Mouse (Mus musculus): ENCODE data around the gene 0610037L13Rik. TPM values are rescaled to one million over a fixed set of nuclear protein-coding genes. Genes with fewer than 3 reads are reported as not detected.

The 0610037L13Rik gene
- polyA plus RNA-seq, 1 experiment from 2014 or later = 29.2 TPM

DNA sequence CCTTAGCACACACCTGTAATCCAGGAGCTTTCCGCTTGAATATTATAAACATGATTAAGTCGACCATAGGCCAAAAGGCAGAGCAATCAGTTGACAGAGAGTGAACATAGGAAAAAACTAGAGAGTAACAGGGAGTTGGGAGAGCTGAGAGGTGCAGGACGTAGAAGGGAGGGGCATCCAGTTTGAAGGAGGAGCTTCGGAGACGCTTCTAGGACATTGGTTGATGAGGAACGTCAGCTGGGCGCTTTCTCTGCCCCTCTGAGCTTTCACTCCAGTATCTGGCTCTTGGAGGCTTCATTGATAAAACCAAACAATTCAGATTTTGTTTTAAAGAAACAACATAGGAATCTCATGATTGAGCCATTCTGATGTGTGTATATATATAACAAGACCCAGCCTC is 3.2 kb upstream of the 0610037L13Rik start:
- 91% methylated on average over 7 of the region's 7 CpGs for WGBS (ENCODE audit: missing documents)
- Histone ChIP-seq H3K27ac (no peak overlapping the region), H3K36me3 (ENCODE audit: inconsistent target) (peaks cover 42% of the 10 kb centered on the region), H3K4me3 (ENCODE audit: inconsistent target) (no peak overlapping the region), H3K79me2 (ENCODE audit: inconsistent target) (peaks cover 12% of the 10 kb centered on the region; the same call in 1 of the 2 replicates)

DNA sequence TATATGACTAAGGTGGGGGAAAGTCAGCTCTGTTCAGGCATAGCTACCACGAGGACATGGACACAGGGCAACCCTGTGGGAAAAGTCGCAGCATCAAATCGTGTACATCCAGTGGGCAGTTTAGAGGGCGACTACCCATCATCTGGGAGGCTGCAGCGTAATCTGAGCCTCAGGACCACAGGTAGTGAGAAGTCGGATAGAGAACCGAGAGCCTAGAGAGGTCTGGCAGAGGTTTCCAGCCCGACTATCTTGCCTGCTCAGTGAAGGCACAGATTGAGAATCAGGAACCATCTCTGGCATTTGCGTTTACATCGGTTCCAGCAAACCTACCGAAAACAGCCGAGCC is 255 bp upstream of the 0610037L13Rik start:
- Histone ChIP-seq H3K4me3 (ENCODE audit: inconsistent target) (peak overlapping the region; percentile 66), H3K27ac (peak overlapping the region; percentile 34), H3K79me2 (ENCODE audit: inconsistent target) (no peaks in the 10 kb centered on the region), H3K36me3 (ENCODE audit: inconsistent target) (peaks cover 20% of the 10 kb centered on the region)
- 0% methylated on average over 12 of the region's 12 CpGs for WGBS (ENCODE audit: missing documents)

DNA sequence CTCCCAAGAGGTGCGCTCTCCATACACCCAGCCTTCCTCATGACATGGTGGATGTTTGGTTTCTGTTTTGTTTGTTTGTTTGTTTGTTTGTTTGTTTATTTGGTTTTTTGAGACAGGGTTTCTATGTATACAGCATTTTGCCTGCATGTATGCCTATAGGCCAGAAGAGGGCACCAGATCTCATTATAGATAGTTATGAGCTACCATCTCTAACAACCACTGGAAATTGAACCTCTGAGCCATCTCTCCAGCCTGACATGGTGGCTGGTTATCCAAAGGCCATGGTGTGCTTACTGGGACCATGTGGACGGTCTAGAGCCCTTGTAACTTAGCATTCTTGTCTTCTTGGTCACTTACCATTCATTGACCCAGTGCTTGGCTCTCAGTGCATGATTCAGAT is 3.0 kb downstream of the 0610037L13Rik start:
- WGBS (ENCODE audit: missing documents) = 92% methylated on average over 2 of the region's 2 CpGs
- Histone ChIP-seq H3K27ac (no peak overlapping the region), H3K79me2 (ENCODE audit: inconsistent target) (no peaks in the 10 kb centered on the region), H3K36me3 (ENCODE audit: inconsistent target) (peaks cover 27% of the 10 kb centered on the region), H3K4me3 (ENCODE audit: inconsistent target) (no peak overlapping the region)

DNA sequence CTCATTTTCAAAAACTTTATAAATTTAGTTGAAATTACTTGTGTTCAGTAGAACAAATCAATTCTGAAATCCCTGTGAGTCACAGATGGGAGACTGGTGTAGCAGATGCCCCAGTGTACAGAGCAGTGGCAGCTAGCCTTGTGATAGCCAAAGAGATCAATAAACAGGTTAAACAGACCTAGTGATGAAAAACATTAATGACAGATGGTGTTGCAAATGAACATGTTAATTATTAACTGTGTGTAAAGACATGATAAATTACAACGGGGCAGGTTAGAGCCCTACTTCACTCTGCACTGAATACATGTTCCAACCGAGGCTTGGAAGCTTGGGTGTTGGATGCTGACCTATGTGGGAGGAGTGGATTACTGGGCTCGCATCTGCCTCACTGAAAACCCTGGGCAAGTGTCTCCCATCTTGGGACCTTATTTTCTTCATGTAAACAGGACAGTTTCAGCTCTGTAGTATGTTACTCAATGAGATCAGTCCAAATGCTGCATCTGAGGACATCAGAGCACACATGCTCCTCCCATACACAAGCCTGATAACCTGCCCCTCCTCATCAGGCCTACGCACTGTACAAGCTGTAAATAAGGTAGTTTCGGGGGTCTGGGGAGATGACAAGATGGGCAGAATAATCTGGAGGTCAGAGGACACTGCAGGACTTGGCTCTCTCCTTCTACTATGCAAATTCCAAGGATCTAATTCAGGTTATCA is 9.8 kb downstream of the 0610037L13Rik start:
- H3K4me3 ChIP-seq (ENCODE audit: inconsistent target) = no peak overlapping the region
- H3K79me2 ChIP-seq (ENCODE audit: inconsistent target) = no peaks in the 10 kb centered on the region
- peaks cover 34% of the 10 kb centered on the region for H3K36me3 ChIP-seq (ENCODE audit: inconsistent target)
- 90% methylated on average over 5 of the region's 5 CpGs for WGBS (ENCODE audit: missing documents)
- no peak overlapping the region for H3K27ac ChIP-seq

DNA sequence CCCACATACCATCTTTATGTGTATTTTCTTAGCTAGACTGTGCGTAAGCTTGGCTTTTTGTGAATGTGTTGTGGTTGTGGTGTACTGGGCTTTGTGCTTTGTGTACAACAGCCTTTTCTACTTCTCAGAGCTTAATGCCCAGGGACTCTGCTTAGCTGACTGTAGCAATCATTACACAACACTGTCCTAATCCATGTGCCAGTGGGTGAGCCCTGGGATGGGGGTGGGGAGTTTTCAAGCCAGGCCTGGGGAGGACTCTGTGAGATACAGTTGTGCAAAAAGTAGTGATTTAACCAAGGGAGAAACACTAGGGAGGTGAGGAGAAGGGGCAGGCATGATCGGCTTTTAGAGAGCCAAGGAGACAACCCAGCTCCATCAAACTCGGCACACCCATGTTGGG is 10.6 kb downstream of the 0610037L13Rik start:
- WGBS (ENCODE audit: missing documents) = 94% methylated on average over 3 of the region's 3 CpGs
- Histone ChIP-seq H3K4me3 (ENCODE audit: inconsistent target) (no peak overlapping the region), H3K27ac (no peak overlapping the region), H3K79me2 (ENCODE audit: inconsistent target) (no peaks in the 10 kb centered on the region), H3K36me3 (ENCODE audit: inconsistent target) (peaks cover 29% of the 10 kb centered on the region)

DNA sequence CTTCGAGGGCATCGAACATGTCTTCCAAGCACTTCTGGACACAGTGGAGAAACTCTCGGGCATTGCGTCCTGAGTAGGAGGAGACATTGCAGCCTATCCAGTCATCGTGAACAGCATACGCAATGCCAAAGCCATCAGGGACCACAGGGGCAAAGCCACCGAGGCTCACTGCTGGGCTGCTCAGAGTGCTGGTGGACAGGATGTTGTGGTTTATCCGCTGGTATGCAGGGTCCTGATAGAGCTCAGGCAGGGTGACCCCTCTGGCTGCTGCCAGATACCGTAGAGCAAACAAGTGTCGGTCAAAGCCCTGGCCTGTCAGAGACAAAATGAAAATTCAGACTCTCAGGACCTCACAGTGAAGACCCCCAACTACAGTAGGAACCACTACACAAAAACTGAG is 14.6 kb downstream of the 0610037L13Rik start:
- Histone ChIP-seq H3K27ac (no peak overlapping the region), H3K79me2 (ENCODE audit: inconsistent target) (no peaks in the 10 kb centered on the region), H3K36me3 (ENCODE audit: inconsistent target) (peaks cover 29% of the 10 kb centered on the region), H3K4me3 (ENCODE audit: inconsistent target) (no peak overlapping the region)
- 83% methylated on average over 10 of the region's 10 CpGs for WGBS (ENCODE audit: missing documents)

DNA sequence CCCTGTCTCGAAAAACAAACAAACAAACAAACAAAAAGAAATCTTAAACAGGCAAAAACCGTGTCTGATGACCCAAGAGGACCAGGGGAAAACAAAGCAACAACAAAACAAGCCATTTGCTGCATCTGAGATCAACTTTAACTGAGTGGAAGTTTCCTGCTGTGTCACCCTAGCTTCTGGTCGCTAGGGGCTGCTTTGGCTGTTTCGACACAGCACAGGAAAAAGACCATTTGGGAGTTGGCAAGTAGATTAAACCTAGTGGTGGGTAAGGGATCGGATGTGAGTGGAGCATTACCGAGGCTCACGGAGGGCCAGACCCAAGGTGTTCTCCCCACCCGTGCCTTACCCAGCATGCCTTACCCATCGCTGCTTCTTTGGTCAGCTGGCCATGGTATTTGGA is 16.9 kb downstream of the 0610037L13Rik start:
- peaks cover 44% of the 10 kb centered on the region for H3K36me3 ChIP-seq (ENCODE audit: inconsistent target)
- H3K4me3 ChIP-seq (ENCODE audit: inconsistent target) = no peak overlapping the region
- H3K79me2 ChIP-seq (ENCODE audit: inconsistent target) = no peaks in the 10 kb centered on the region
- no peak overlapping the region for H3K27ac ChIP-seq
- whole genome bisulfite sequencing (ENCODE audit: missing documents) = 78% methylated on average over 9 of the region's 9 CpGs

DNA sequence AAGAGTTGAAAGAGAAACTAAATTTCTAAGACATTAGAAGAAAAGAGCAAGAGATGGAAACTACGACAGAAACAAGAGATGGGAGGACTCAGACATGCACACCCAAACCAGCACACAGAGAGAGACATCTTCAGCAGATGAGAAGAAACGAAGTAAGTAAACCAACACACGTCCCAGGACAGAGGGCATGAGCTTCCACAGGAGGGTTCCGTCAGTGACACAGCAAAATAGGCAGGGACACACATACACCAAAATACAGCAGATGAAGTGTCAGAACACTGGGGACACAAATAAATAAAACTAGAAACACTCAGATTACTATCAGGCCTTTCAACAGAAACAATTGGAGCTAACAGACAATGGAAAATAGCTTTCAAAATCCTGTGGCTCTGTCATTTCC is 20.4 kb downstream of the 0610037L13Rik start:
- H3K36me3 ChIP-seq (ENCODE audit: inconsistent target) = peaks cover 54% of the 10 kb centered on the region
- no peaks in the 10 kb centered on the region for H3K79me2 ChIP-seq (ENCODE audit: inconsistent target)
- 95% methylated on average over 4 of the region's 4 CpGs for WGBS (ENCODE audit: missing documents)
- H3K4me3 ChIP-seq (ENCODE audit: inconsistent target) = no peak overlapping the region
- no peak overlapping the region for H3K27ac ChIP-seq

DNA sequence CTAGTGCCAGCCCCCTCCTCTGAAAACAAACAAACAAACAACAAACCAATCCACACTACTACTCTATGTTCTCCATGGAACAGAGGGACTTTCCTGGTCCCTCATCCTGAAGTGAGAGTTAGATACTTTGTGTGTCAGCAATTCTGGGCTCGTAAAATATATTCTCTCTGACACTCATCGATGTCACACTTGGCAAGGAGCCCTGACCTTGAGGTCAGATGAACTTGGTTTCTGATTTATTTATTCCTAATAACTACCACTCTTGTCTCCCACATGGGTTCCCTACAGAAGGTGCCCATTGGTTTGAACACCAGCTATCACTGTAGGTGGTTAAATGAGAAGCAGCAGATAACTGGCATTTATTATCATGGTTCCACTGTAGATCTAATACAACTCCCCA is 30.7 kb downstream of the 0610037L13Rik start:
- no peak overlapping the region for H3K4me3 ChIP-seq (ENCODE audit: inconsistent target)
- H3K27ac ChIP-seq = no peak overlapping the region
- H3K79me2 ChIP-seq (ENCODE audit: inconsistent target) = peaks cover 6% of the 10 kb centered on the region; the same call in 1 of the 2 replicates
- 87% methylated on average over 2 of the region's 2 CpGs for WGBS (ENCODE audit: missing documents)
- H3K36me3 ChIP-seq (ENCODE audit: inconsistent target) = no peaks in the 10 kb centered on the region

DNA sequence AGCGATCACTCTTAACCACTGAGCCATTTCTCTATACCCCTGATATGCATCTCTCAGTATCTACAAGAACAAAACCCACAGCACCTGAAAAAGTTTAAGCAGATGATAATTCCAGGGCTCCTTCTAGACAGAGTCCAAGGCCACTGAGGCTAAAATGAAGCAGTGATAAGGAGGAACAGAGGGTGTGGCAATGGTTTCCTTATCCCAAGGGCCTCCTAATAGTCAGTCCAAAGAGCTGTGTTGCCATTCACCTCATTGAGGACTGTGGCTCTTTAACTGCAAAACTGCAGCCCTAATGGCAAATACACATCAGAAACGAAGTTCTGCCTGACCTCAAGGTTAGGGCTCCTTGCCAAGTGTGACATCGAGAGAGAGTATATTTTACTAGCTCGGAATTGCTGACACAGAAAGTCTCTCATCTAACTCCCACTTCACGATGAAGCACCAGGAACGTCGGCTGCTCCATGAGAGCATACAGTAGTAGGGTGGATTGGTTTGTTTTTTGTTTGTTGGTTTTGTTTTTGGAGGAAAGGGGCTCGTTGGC is 31.6 kb downstream of the 0610037L13Rik start:
- no peaks in the 10 kb centered on the region for H3K36me3 ChIP-seq (ENCODE audit: inconsistent target)
- H3K4me3 ChIP-seq (ENCODE audit: inconsistent target) = no peak overlapping the region
- no peak overlapping the region for H3K27ac ChIP-seq
- WGBS (ENCODE audit: missing documents) = 72% methylated on average over 8 of the region's 8 CpGs
- H3K79me2 ChIP-seq (ENCODE audit: inconsistent target) = peaks cover 6% of the 10 kb centered on the region; the same call in 1 of the 2 replicates

DNA sequence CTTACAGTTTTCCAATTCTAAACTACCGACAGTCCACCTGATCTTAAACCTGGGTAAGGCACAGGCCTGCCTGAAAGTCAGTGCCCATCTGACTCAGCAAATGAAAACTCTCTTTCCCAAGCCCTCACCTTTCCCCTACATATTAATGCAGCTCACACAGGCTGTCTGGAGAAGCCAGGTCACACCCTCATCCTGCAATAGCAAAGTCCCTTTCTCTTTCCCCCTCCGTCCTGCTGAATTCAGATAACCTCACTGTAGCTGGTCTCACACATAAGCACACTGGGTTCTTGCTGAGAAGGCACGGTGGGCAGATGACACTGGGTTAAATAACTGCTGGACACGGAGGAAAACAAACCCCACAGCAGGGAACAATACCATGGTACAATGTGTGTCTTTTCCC is 32.3 kb downstream of the 0610037L13Rik start:
- 61% methylated on average over 4 of the region's 4 CpGs for WGBS (ENCODE audit: missing documents)
- H3K36me3 ChIP-seq (ENCODE audit: inconsistent target) = no peaks in the 10 kb centered on the region
- H3K79me2 ChIP-seq (ENCODE audit: inconsistent target) = peaks cover 6% of the 10 kb centered on the region; the same call in 1 of the 2 replicates
- no peak overlapping the region for H3K27ac ChIP-seq
- no peak overlapping the region for H3K4me3 ChIP-seq (ENCODE audit: inconsistent target)

DNA sequence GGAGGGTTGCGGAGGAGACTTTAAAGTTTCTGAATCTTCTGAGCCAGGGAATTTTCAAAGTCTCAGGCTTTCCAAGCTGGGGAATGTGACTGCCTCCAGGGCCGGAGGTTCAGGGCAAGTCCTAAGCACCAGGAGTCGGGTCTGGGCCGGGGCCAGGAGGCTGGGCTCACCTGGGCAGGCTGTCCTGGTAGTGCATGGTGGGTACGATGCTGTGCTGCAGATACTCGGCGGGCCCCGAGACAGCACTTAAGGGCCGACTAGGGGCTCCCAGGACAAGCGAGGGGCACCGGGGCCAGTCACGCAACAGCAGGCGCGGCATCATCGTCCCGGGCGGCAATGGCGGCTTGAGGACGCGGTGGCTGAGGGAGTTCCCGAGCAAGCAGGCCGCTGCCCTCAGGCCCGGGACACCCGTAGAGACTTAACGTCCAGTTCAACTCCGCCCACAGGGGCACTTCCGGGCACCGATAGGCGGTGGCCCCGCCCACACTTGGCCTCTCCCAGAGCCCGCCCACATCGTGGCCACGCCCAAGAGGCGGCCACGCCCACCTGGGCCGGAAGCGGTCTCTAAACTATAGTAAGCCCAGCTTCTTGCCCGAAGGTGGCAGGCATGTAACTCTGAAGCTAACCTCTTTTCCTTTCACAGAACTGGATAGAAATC is 33.7 kb downstream of the 0610037L13Rik start, which contains the start of gene Cpt2:
Gene Cpt2, minus strand, starts transcription at position 466 of the 658 bp plus-strand sequence.
- Histone ChIP-seq H3K4me3 (ENCODE audit: inconsistent target) (peak within 1 kb of the TSS; percentile 79), H3K36me3 (ENCODE audit: inconsistent target) (no peaks in the 10 kb centered on the region), H3K79me2 (ENCODE audit: inconsistent target) (peaks cover 6% of the 10 kb centered on the region; the same call in 1 of the 2 replicates), H3K27ac (peak within 1 kb of the TSS; percentile 22; the same call in 1 of the 2 replicates)
- 1% methylated on average over 38 of the region's 38 CpGs for WGBS (ENCODE audit: missing documents)

DNA sequence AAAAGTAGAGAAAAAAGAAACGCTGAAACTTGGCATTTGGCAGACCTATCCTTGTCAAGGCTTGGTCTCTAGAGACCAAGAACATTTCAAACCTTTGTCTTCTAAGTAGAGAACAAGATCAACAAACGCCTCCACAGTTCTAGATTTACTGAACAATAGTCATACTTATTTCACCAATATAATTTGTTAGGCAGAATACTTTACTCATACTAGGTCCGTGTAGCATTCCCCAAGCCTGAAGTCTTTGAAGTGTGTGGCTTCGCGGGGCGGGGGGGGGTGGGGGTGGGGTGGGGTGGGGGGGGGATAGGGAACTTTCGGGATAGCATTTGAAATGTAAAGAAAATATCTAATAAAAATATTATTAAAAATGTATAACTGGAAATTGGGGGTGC is 34.2 kb downstream of the 0610037L13Rik start:
- WGBS (ENCODE audit: missing documents) = 13% methylated on average over 3 of the region's 7 CpGs
- Histone ChIP-seq H3K36me3 (ENCODE audit: inconsistent target) (no peaks in the 10 kb centered on the region), H3K27ac (no peak overlapping the region), H3K79me2 (ENCODE audit: inconsistent target) (peaks cover 6% of the 10 kb centered on the region; the same call in 1 of the 2 replicates), H3K4me3 (ENCODE audit: inconsistent target) (peak overlapping the region; percentile 79; the same call in 1 of the 2 replicates)

DNA sequence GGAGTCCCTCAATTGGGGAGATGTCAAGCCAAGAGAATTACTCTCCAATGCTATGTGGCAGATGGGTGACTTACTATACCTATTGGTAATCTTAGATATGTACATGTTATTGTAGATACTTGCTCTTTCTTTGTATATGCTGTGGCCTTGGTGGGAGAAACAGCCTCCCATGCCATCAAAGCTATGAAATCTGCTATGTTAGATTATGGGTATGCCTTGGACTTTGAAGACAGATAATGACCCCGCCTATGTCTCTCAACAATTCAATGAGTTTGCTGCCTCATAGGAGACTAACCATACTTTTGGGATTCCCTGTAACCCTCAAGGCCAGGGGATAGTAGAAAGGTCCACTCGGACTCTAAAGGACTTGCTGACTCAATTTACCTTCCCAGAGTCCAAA is 38.7 kb downstream of the 0610037L13Rik start:
- Histone ChIP-seq H3K4me3 (ENCODE audit: inconsistent target) (no peak overlapping the region), H3K36me3 (ENCODE audit: inconsistent target) (no peaks in the 10 kb centered on the region), H3K27ac (no peak overlapping the region), H3K79me2 (ENCODE audit: inconsistent target) (no peaks in the 10 kb centered on the region)
- 93% methylated on average over 2 of the region's 2 CpGs for WGBS (ENCODE audit: missing documents)

DNA sequence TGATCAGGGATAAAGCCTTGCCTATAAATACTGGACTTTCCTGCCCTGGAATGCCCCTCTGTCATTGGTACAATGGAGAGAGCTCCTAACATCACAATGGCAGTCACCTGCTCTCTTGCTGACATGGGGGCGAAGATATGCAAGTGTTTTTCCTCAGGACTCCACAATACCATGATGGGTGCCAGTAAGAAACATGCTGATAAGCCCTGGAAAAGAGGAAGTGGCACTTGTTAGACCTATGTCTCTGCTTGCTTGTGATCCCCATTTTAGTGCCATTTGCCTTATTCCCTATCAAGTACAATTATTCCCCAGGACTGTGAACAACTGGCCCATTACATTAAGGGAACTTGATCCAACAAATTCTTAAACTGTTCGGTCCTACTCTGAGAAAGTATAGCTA is 39.1 kb downstream of the 0610037L13Rik start:
- H3K36me3 ChIP-seq (ENCODE audit: inconsistent target) = no peaks in the 10 kb centered on the region
- H3K79me2 ChIP-seq (ENCODE audit: inconsistent target) = no peaks in the 10 kb centered on the region
- no peak overlapping the region for H3K27ac ChIP-seq
- no peak overlapping the region for H3K4me3 ChIP-seq (ENCODE audit: inconsistent target)
- WGBS (ENCODE audit: missing documents) = 60% methylated on average over 2 of the region's 2 CpGs

Data from macrophage (primary cell).